9 mouse cellular contexts compared by ENCODE assay signal in genomic region chrX:161718548-161718947, GRCm38 (mm10). TPM values are rescaled to one million over a fixed set of nuclear protein-coding genes. Genes with fewer than 3 reads are reported as not detected.
DNase-seq lines count a peak whose midpoint lies in the region; ATAC-seq and TF ChIP-seq lines count a peak whose summit lies in the region.
"Had no signal": no experiment of that assay in that cellular context is flagged by ENCODE, and none has a peak within 500 bp of the region (broad histone marks: within the 10 kb centered on the region; RNA-seq: fewer than 3 reads in every experiment).

No protein-coding gene starts in this region.

- WGBS in embryonic facial prominence, embryonic 10.5 days = 31% methylated on average over 11 of the region's 11 CpGs
- 27% methylated on average over 10 of the region's 11 CpGs for WGBS in hindbrain, embryonic 12.5 days

- peak; percentile 16 for DNase-seq in gastrocnemius, adult 2 months
- DNase-seq in gastrocnemius, adult 8-10 months (ENCODE audit: low spot score in 2 of 2) = no peak
- DNase-seq in embryonic facial prominence, embryonic 10.5 days (ENCODE audit: low spot score) = peak; percentile 14
- DNase-seq in lung, postnatal 14 days = peak; percentile 2
- no peak for DNase-seq in right cerebral cortex, postnatal 25 days
- no peak for DNase-seq in frontal cortex, postnatal 14 days (ENCODE audit: low spot score in 2 of 2)
- DNase-seq in MN1 (ENCODE audit: low spot score) = no peak
- DNase-seq: thymus, postnatal 25 days had no signal

- no peaks in the 10 kb centered on the region for H3K9me3 ChIP-seq in embryonic facial prominence, embryonic 10.5 days
- H3K9me3 ChIP-seq in hindbrain, embryonic 12.5 days (replicated peaks) = no peaks in the 10 kb centered on the region

- no peak for TF ChIP-seq CTCF in gastrocnemius, adult 2 months (IDR thresholded peaks at IDR 0.05)

- ATAC-seq in hindbrain, embryonic 12.5 days (ENCODE audit: low FRiP score) = no peak

- H3K4me2 ChIP-seq in hindbrain, embryonic 12.5 days (replicated peaks) = peak overlapping the region; percentile 75

- peak overlapping the region; percentile 80; the same call in 1 of the 2 replicates for H3K9ac ChIP-seq in hindbrain, embryonic 12.5 days

- peak overlapping the region; percentile 90 for H3K27ac ChIP-seq in gastrocnemius, adult 2 months
- H3K27ac ChIP-seq in embryonic facial prominence, embryonic 10.5 days (replicated peaks) = no peak overlapping the region
- H3K27ac ChIP-seq in hindbrain, embryonic 12.5 days = 0 out of 2 replicates have a peak overlapping the region, but pooled peaks have one; percentile 74

- peak overlapping the region; percentile 82 for H3K4me3 ChIP-seq in gastrocnemius, adult 2 months
- peak overlapping the region; percentile 67; the same call in 1 of the 2 replicates for H3K4me3 ChIP-seq in embryonic facial prominence, embryonic 10.5 days
- peak overlapping the region; percentile 63 for H3K4me3 ChIP-seq in hindbrain, embryonic 12.5 days

- no peaks in the 10 kb centered on the region for H3K36me3 ChIP-seq in embryonic facial prominence, embryonic 10.5 days (replicated peaks)
- no peaks in the 10 kb centered on the region for H3K36me3 ChIP-seq in hindbrain, embryonic 12.5 days

- 0 out of 2 replicates have a peak, but pooled peaks cover 3% of the 10 kb centered on the region for H3K4me1 ChIP-seq in embryonic facial prominence, embryonic 10.5 days
- no peaks in the 10 kb centered on the region; the same call in 1 of the 2 replicates for H3K4me1 ChIP-seq in hindbrain, embryonic 12.5 days

- H3K27me3 ChIP-seq in embryonic facial prominence, embryonic 10.5 days (replicated peaks; ENCODE audit: low read depth, poor library complexity, severe bottlenecking) = peaks cover 96% of the 10 kb centered on the region
- H3K27me3 ChIP-seq in hindbrain, embryonic 12.5 days = peaks cover 59% of the 10 kb centered on the region

- intact Hi-C loops in gastrocnemius, adult 2 months (cut with DNase I) = no loop called here

RNA-seq across cellular contexts. Expression of gene Rai2, which starts 1.7 kb away (rescaled TPM):
- total RNA-seq in gastrocnemius, adult 2 months (2021) = 10 to 100 TPM; 20.0 to 36.3 TPM
- total RNA-seq in gastrocnemius, adult 8-10 months (2022) = 10 to 100 TPM; 25.0 to 32.1 (median 27.5) TPM
- polyA plus RNA-seq in embryonic facial prominence, embryonic 10.5 days (2016; fragmentation: Nextera tagmentation; extraction: Ambion mirVana) = 1.6 and 2.3 TPM in 2 replicates
- 10.1 and 12.5 TPM in 2 replicates for polyA plus RNA-seq in hindbrain, embryonic 12.5 days (2016; fragmentation: Nextera tagmentation; extraction: Ambion mirVana)

Comparison
In these comparisons a context has a peak if more than half of its experiments do, and no peak if none do; other contexts are left out.
1. DNase-seq: peak in gastrocnemius, adult 2 months (single experiment), embryonic facial prominence, embryonic 10.5 days (single experiment) and lung, postnatal 14 days (single experiment); none in gastrocnemius, adult 8-10 months (0 of 2), right cerebral cortex, postnatal 25 days (single experiment), frontal cortex, postnatal 14 days (0 of 2) and MN1 (single experiment).
2. Peak in every context shown above with its lines, with median percentiles within 50 percentile points of each other: H3K4me3 ChIP-seq.